Comparison of ENCODE assay signal across 14 mouse cellular contexts in genomic region chr1:136684481-136684880, GRCm38 (mm10). TPM values are rescaled to one million over a fixed set of nuclear protein-coding genes. Genes with fewer than 3 reads are reported as not detected.
A peak's percentile ranks its signal among the peaks of the same experiment; 100 is the strongest.
DNase-seq lines count a peak whose midpoint lies in the region; ATAC-seq and TF ChIP-seq lines count a peak whose summit lies in the region.
"Had no signal": no experiment of that assay in that cellular context is flagged by ENCODE, and none has a peak within 500 bp of the region (broad histone marks: within the 10 kb centered on the region; RNA-seq: fewer than 3 reads in every experiment).

No protein-coding gene starts in this region.

- H3K36me3 ChIP-seq in heart, embryonic 16.5 days (ENCODE audit: control insufficient read depth, insufficient read depth) = no peaks in the 10 kb centered on the region
- H3K36me3 ChIP-seq in E14TG2a.4 (ENCODE audit: insufficient read depth, low read length) (peaks cover 26% of the 10 kb centered on the region), ES-E14 (ENCODE audit: control insufficient read depth, insufficient read depth, low read length, poor library complexity, severe bottlenecking) (0 out of 2 replicates have a peak, but pooled peaks cover 3% of the 10 kb centered on the region)
- no peaks in the 10 kb centered on the region for H3K36me3 ChIP-seq in limb, embryonic 14.5 days (ENCODE audit: control insufficient read depth, insufficient read depth, low read length)
- H3K36me3 ChIP-seq: embryonic facial prominence, embryonic 12.5 days; heart, embryonic 12.5 days; kidney, embryonic 15.5 days; midbrain, embryonic 12.5 days had no signal

- no peak for TF ChIP-seq POLR2A in limb, embryonic 14.5 days (IDR thresholded peaks at IDR 0.05; ENCODE audit: borderline replicate concordance, extremely low read depth, insufficient read depth, insufficient read length)

- H3K4me3 ChIP-seq in heart, embryonic 16.5 days (ENCODE audit: low read length) = no peak overlapping the region
- peak overlapping the region; percentile 69; the same call in 1 of the 2 replicates for H3K4me3 ChIP-seq in E14TG2a.4 (replicated peaks; ENCODE audit: low read length)
- H3K4me3 ChIP-seq in ES-E14 (ENCODE audit: insufficient read depth in 1 of 2, low read depth in 1 of 2, low read length in 2 of 2, poor library complexity in 1 of 2, severe bottlenecking in 1 of 2) = peak overlapping the region in 1 of 2 experiments; percentile 0; a peak in 1 of 4 replicates
- H3K4me3 ChIP-seq in limb, embryonic 14.5 days (replicated peaks; ENCODE audit: low read length) = no peak overlapping the region
- H3K4me3 ChIP-seq: embryonic facial prominence, embryonic 12.5 days; heart, embryonic 12.5 days; kidney, embryonic 15.5 days; midbrain, embryonic 12.5 days had no signal

- DNase-seq in heart, adult 18-20 months = no peak
- no peak for DNase-seq in ES-E14 (ENCODE audit: low read depth, low spot score)
- no peak for DNase-seq in limb, embryonic 14.5 days (ENCODE audit: low spot score)
- no peak for DNase-seq in lung, adult 18-20 months
- no peak for DNase-seq in embryo, embryonic 10.5 days (ENCODE audit: low spot score)
- DNase-seq: cerebellum, adult 8-10 months; thymus, adult 18-20 months had no signal

- H3K9me3 ChIP-seq in heart, embryonic 16.5 days (replicated peaks; ENCODE audit: control insufficient read depth, low read length) = no peaks in the 10 kb centered on the region
- H3K9me3 ChIP-seq in E14TG2a.4 (ENCODE audit: low read length) (no peaks in the 10 kb centered on the region), ES-E14 (ENCODE audit: control insufficient read depth, insufficient read depth, low read depth, low read length) (no peaks in the 10 kb centered on the region)
- H3K9me3 ChIP-seq in limb, embryonic 14.5 days (ENCODE audit: control insufficient read depth, low read length) = no peaks in the 10 kb centered on the region
- H3K9me3 ChIP-seq: embryonic facial prominence, embryonic 12.5 days; heart, embryonic 12.5 days; kidney, embryonic 15.5 days; midbrain, embryonic 12.5 days had no signal

- no peak overlapping the region for H3K9ac ChIP-seq in heart, embryonic 16.5 days (ENCODE audit: low read length)
- peak overlapping the region; percentile 37; the same call in 1 of the 2 replicates for H3K9ac ChIP-seq in ES-E14 (ENCODE audit: insufficient read depth, low read depth, low read length, poor library complexity, severe bottlenecking)
- no peak overlapping the region for H3K9ac ChIP-seq in limb, embryonic 14.5 days (ENCODE audit: low read depth, low read length, severe bottlenecking)
- H3K9ac ChIP-seq: embryonic facial prominence, embryonic 12.5 days; heart, embryonic 12.5 days; kidney, embryonic 15.5 days; midbrain, embryonic 12.5 days had no signal

- no peak for TF ChIP-seq CTCF in E14TG2a.4 (conservative IDR thresholded peaks at IDR 0.05; ENCODE audit: low read length)

- in situ Hi-C loops in ES-E14 (cut with MboI; ENCODE audit: low sequenced_read_pairs in 2 of 2, unreplicated experiment in 2 of 2) = no loop called here

- H3K27me3 ChIP-seq in heart, embryonic 16.5 days (ENCODE audit: control insufficient read depth, insufficient read depth, low read length) = no peaks in the 10 kb centered on the region
- no peaks in the 10 kb centered on the region for H3K27me3 ChIP-seq in E14TG2a.4 (ENCODE audit: insufficient read depth, low read length)
- no peaks in the 10 kb centered on the region for H3K27me3 ChIP-seq in limb, embryonic 14.5 days (ENCODE audit: control insufficient read depth, insufficient read depth, low read length)
- H3K27me3 ChIP-seq: embryonic facial prominence, embryonic 12.5 days; heart, embryonic 12.5 days; kidney, embryonic 15.5 days; midbrain, embryonic 12.5 days had no signal

- peaks cover 7% of the 10 kb centered on the region for H3K4me1 ChIP-seq in heart, embryonic 16.5 days (ENCODE audit: control insufficient read depth, insufficient read depth, low read length)
- H3K4me1 ChIP-seq in E14TG2a.4 (replicated peaks; ENCODE audit: low read depth, low read length) (peaks cover 93% of the 10 kb centered on the region), ES-E14 (ENCODE audit: control insufficient read depth in 2 of 2, insufficient read depth in 2 of 2, low read length in 2 of 2, poor library complexity in 1 of 2) (peaks cover 16 to 23% of the 10 kb centered on the region in 2 experiments)
- H3K4me1 ChIP-seq in limb, embryonic 14.5 days (ENCODE audit: control insufficient read depth, insufficient read depth, low read length) = peaks cover 20% of the 10 kb centered on the region

- H3K4me2 ChIP-seq in heart, embryonic 16.5 days (ENCODE audit: low read depth, low read length) = no peak overlapping the region
- no peak overlapping the region for H3K4me2 ChIP-seq in limb, embryonic 14.5 days (replicated peaks; ENCODE audit: low read depth, low read length, severe bottlenecking)
- H3K4me2 ChIP-seq: embryonic facial prominence, embryonic 12.5 days; kidney, embryonic 15.5 days; midbrain, embryonic 12.5 days had no signal

- no peak for ATAC-seq in heart, embryonic 16.5 days (replicated peaks; ENCODE audit: extremely low read depth, insufficient read depth, low FRiP score)
- no peak for ATAC-seq in limb, embryonic 14.5 days (ENCODE audit: low FRiP score, low read depth)
- ATAC-seq: hindbrain, embryonic 16.5 days had no signal

- WGBS in heart, embryonic 16.5 days = 88% methylated on average over 5 of the region's 5 CpGs
- WGBS in limb, embryonic 14.5 days = 53% methylated on average over 5 of the region's 5 CpGs

- H3K27ac ChIP-seq in heart, embryonic 16.5 days (ENCODE audit: low read length) = peak overlapping the region; percentile 32; the same call in 1 of the 2 replicates
- H3K27ac ChIP-seq in ES-E14 (ENCODE audit: insufficient read depth, low read depth, low read length, poor library complexity, severe bottlenecking) = peak overlapping the region; percentile 65; the same call in 1 of the 2 replicates
- H3K27ac ChIP-seq in limb, embryonic 14.5 days (replicated peaks; ENCODE audit: low read depth, low read length) = peak overlapping the region; percentile 76
- H3K27ac ChIP-seq: midbrain, embryonic 12.5 days had no signal

TF ChIP-seq in ES-E14, 5 proteins besides CTCF, POLR2A, EP300 and RAD21:
- TF ChIP-seq MAFK (IDR thresholded peaks at IDR 0.05; ENCODE audit: insufficient read depth, low read depth, low read length) = no peak
- no peak for TF ChIP-seq HCFC1 (IDR thresholded peaks at IDR 0.05; ENCODE audit: borderline replicate concordance, insufficient read depth, low read length)
- TF ChIP-seq ZNF384 (IDR thresholded peaks at IDR 0.05; ENCODE audit: low read depth, low read length) = no peak
- TF ChIP-seq ZC3H11A (IDR thresholded peaks at IDR 0.05; ENCODE audit: borderline replicate concordance, low read depth, low read length) = no peak
- no peak for TF ChIP-seq CHD2 (IDR thresholded peaks at IDR 0.05; ENCODE audit: low read depth, low read length)

RNA-seq across cellular contexts. Expression of gene Zfp281, which starts 59.8 kb away (rescaled TPM):
- polyA plus RNA-seq in heart, embryonic 16.5 days (2015; fragmentation: Nextera tagmentation; extraction: Ambion mirVana) = 11.8 and 12.1 TPM in 2 replicates
- 10 to 100 TPM in 1 of 2 experiments, 1 to 10 TPM in 1; 9.0 to 10.9 TPM for total RNA-seq in heart, adult 18-20 months (2021)
- total RNA-seq in ES-E14 (2012; rRNA removed) = 65.0 and 65.5 TPM in 2 replicates
- polyA plus RNA-seq in limb, embryonic 14.5 days (2012; rRNA removed) = 10.4 and 11.0 TPM in 2 replicates
- 21.7 and 27.2 TPM in 2 replicates for polyA plus RNA-seq in limb, embryonic 14.5 days (2014; fragmentation: Nextera tagmentation; extraction: Ambion mirVana)
